ENCODE assay signal across 8 mouse cellular contexts in genomic region chr3:154596934-154597554, GRCm38 (mm10). TPM values are rescaled to one million over a fixed set of nuclear protein-coding genes. Genes with fewer than 3 reads are reported as not detected.
A peak's percentile ranks its signal among the peaks of the same experiment; 100 is the strongest.
DNase-seq lines count a peak whose midpoint lies in the region; ATAC-seq and TF ChIP-seq lines count a peak whose summit lies in the region.

TSS of gene Tyw3 (minus strand) at chr3:154597104.

- H3K27ac ChIP-seq in bone marrow, adult 2 months (ENCODE audit: control insufficient read depth, insufficient read depth, low read depth, low read length, poor library complexity) = peak within 1 kb of the TSS; percentile 38
- H3K27ac ChIP-seq in embryonic facial prominence, embryonic 15.5 days (replicated peaks) = peak within 1 kb of the TSS; percentile 98
- H3K27ac ChIP-seq in limb, embryonic 14.5 days (replicated peaks; ENCODE audit: low read depth, low read length) = peak within 1 kb of the TSS; percentile 97
- peak within 1 kb of the TSS; percentile 95 for H3K27ac ChIP-seq in midbrain, postnatal 0 days (ENCODE audit: low read depth, low read length)

- DNase-seq in 416B (ENCODE audit: low read depth) = peak; percentile 94
- DNase-seq in heart, adult 8-10 months (ENCODE audit: low spot score) = peak; percentile 98
- DNase-seq in kidney, adult 9 months = peak; percentile 98
- peak; percentile 96 for DNase-seq in limb, embryonic 14.5 days (ENCODE audit: low spot score)
- peak; percentile 97 for DNase-seq in midbrain, postnatal 0 days (ENCODE audit: low spot score)
- DNase-seq in spleen, postnatal 14 days (ENCODE audit: low spot score in 2 of 2) = peak; percentile 86 to 91

- peak; percentile 95 for ATAC-seq in embryonic facial prominence, embryonic 15.5 days (ENCODE audit: insufficient number of reproducible peaks, low FRiP score, low TSS enrichment, low read depth)
- ATAC-seq in limb, embryonic 14.5 days (ENCODE audit: low FRiP score, low read depth) = peak; percentile 97
- peak; percentile 94 for ATAC-seq in midbrain, postnatal 0 days (ENCODE audit: low FRiP score)

- peak within 1 kb of the TSS; percentile 98 for H3K4me3 ChIP-seq in bone marrow, adult 2 months (replicated peaks; ENCODE audit: control insufficient read depth, low read depth, low read length)
- peak within 1 kb of the TSS; percentile 91 for H3K4me3 ChIP-seq in embryonic facial prominence, embryonic 15.5 days (replicated peaks)
- H3K4me3 ChIP-seq in limb, embryonic 14.5 days (replicated peaks; ENCODE audit: low read length) = peak within 1 kb of the TSS; percentile 88
- peak within 1 kb of the TSS; percentile 84 for H3K4me3 ChIP-seq in midbrain, postnatal 0 days (ENCODE audit: low read depth, low read length)

- TF ChIP-seq CTCF in bone marrow, adult 2 months (IDR thresholded peaks at IDR 0.05; ENCODE audit: control insufficient read depth, insufficient read depth, low read length) = peak; percentile 34
- peak; percentile 76 for TF ChIP-seq CTCF in midbrain, postnatal 0 days (IDR thresholded peaks at IDR 0.05)

- no peaks in the 10 kb centered on the region for H3K27me3 ChIP-seq in embryonic facial prominence, embryonic 15.5 days
- no peaks in the 10 kb centered on the region for H3K27me3 ChIP-seq in limb, embryonic 14.5 days (ENCODE audit: control insufficient read depth, insufficient read depth, low read length)
- H3K27me3 ChIP-seq in midbrain, postnatal 0 days (ENCODE audit: insufficient read depth, low read length) = no peaks in the 10 kb centered on the region

- peak within 1 kb of the TSS; percentile 84 for H3K9ac ChIP-seq in embryonic facial prominence, embryonic 15.5 days
- H3K9ac ChIP-seq in limb, embryonic 14.5 days (ENCODE audit: low read depth, low read length, severe bottlenecking) = peak within 1 kb of the TSS; percentile 90
- H3K9ac ChIP-seq in midbrain, postnatal 0 days (replicated peaks; ENCODE audit: low read length, poor library complexity, severe bottlenecking) = peak within 1 kb of the TSS; percentile 87

- H3K4me1 ChIP-seq in bone marrow, adult 2 months (ENCODE audit: control insufficient read depth, insufficient read depth, low read length) = peaks cover 1% of the 10 kb centered on the region
- H3K4me1 ChIP-seq in embryonic facial prominence, embryonic 15.5 days = peaks cover 4% of the 10 kb centered on the region; the same call in 1 of the 2 replicates
- H3K4me1 ChIP-seq in limb, embryonic 14.5 days (ENCODE audit: control insufficient read depth, insufficient read depth, low read length) = peaks cover 9% of the 10 kb centered on the region
- no peaks in the 10 kb centered on the region for H3K4me1 ChIP-seq in midbrain, postnatal 0 days (ENCODE audit: insufficient read depth, low read length)

- peak within 1 kb of the TSS; percentile 73 for H3K4me2 ChIP-seq in embryonic facial prominence, embryonic 15.5 days (replicated peaks)
- peak within 1 kb of the TSS; percentile 80 for H3K4me2 ChIP-seq in limb, embryonic 14.5 days (replicated peaks; ENCODE audit: low read depth, low read length, severe bottlenecking)
- H3K4me2 ChIP-seq in midbrain, postnatal 0 days (ENCODE audit: low read depth, low read length, poor library complexity, severe bottlenecking) = peak within 1 kb of the TSS; percentile 68

- peaks cover 21% of the 10 kb centered on the region for H3K36me3 ChIP-seq in embryonic facial prominence, embryonic 15.5 days
- H3K36me3 ChIP-seq in limb, embryonic 14.5 days (ENCODE audit: control insufficient read depth, insufficient read depth, low read length) = peaks cover 24% of the 10 kb centered on the region
- H3K36me3 ChIP-seq in midbrain, postnatal 0 days (ENCODE audit: insufficient read depth, low read length) = peaks cover 16% of the 10 kb centered on the region

- no peaks in the 10 kb centered on the region for H3K9me3 ChIP-seq in embryonic facial prominence, embryonic 15.5 days (replicated peaks)
- H3K9me3 ChIP-seq in limb, embryonic 14.5 days (ENCODE audit: control insufficient read depth, low read length) = no peaks in the 10 kb centered on the region
- H3K9me3 ChIP-seq in midbrain, postnatal 0 days (ENCODE audit: low read length) = no peaks in the 10 kb centered on the region

- peak; percentile 64; the same call in 1 of the 2 replicates for TF ChIP-seq POLR2A in bone marrow, adult 2 months (IDR thresholded peaks at IDR 0.05; ENCODE audit: borderline replicate concordance, control insufficient read depth, low read depth, low read length)
- peak; percentile 77; the same call in 1 of the 2 replicates for TF ChIP-seq POLR2A in limb, embryonic 14.5 days (IDR thresholded peaks at IDR 0.05; ENCODE audit: borderline replicate concordance, extremely low read depth, insufficient read depth, insufficient read length)

- WGBS in bone marrow, adult 2 months = 1% methylated on average over 38 of the region's 38 CpGs
- under 1% methylated on average over 38 of the region's 38 CpGs for WGBS in embryonic facial prominence, embryonic 15.5 days
- under 1% methylated on average over 38 of the region's 38 CpGs for WGBS in limb, embryonic 14.5 days
- WGBS in midbrain, postnatal 0 days = under 1% methylated on average over 38 of the region's 38 CpGs

RNA-seq across cellular contexts. Expression of gene Tyw3, which starts in this region (rescaled TPM):
- polyA plus RNA-seq in bone marrow, adult 2 months (2011; ENCODE audit: insufficient read depth, insufficient read length, low replicate concordance, missing spikeins) = 1.1 and 1.4 TPM in 2 replicates
- 11.9 and 12.9 TPM in 2 replicates for polyA plus RNA-seq in embryonic facial prominence, embryonic 15.5 days (2015; fragmentation: Nextera tagmentation; extraction: Ambion mirVana)
- 1 to 10 TPM; 3.3 to 5.0 (median 4.0) TPM for total RNA-seq in heart, adult 8-10 months (2022)
- 17.2 and 21.9 TPM in 2 replicates for polyA plus RNA-seq in limb, embryonic 14.5 days (2012; rRNA removed)
- 17.2 and 17.6 TPM in 2 replicates for polyA plus RNA-seq in limb, embryonic 14.5 days (2014; fragmentation: Nextera tagmentation; extraction: Ambion mirVana)
- total RNA-seq in midbrain, postnatal 0 days (2014; rRNA removed) = 6.3 and 10.2 TPM in 2 replicates
- polyA plus RNA-seq in midbrain, postnatal 0 days (2015; fragmentation: Nextera tagmentation; extraction: Ambion mirVana) = 9.9 and 10.7 TPM in 2 replicates

Comparison
In these comparisons a context has a peak if more than half of its experiments do, and no peak if none do; other contexts are left out.
1. Peak in every context shown above with its lines: DNase-seq, ATAC-seq, H3K4me3 ChIP-seq and H3K27ac ChIP-seq.
2. H3K27ac ChIP-seq: peak in every context shown above with its lines; median percentile 98 in embryonic facial prominence, embryonic 15.5 days; 97 in limb, embryonic 14.5 days; 95 in midbrain, postnatal 0 days; 38 in bone marrow, adult 2 months.